Mouse (Mus musculus): ENCODE data around the gene Ints6.
"Not testable (repeated sequence)": the region's sequence is repeated elsewhere in the genome, so short reads cannot be mapped to it uniquely, and the experiment has no call there.

Ints6 gene

DNA sequence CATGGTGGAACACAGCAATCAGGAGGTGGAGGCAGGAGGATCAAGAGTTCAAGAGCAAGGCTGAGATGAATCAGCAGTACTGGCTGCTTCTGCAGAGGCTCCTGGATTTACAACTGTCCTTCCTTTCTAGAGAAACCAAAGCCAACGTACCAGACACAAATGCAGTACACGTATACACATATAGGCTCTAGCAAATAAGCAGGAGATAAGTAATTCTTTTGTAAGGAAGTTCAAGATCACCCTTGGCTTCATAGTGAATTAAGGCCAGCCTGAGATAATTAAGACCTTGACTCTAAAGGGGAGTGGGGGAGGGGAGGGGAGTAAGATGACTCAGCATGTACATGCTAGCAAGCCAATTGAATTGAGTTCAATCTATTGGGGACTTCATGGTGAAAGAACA lies 9.5 kb downstream of the Ints6 start:
- no peak for DNase-seq (ENCODE audit: low spot score in 2 of 2)

DNA sequence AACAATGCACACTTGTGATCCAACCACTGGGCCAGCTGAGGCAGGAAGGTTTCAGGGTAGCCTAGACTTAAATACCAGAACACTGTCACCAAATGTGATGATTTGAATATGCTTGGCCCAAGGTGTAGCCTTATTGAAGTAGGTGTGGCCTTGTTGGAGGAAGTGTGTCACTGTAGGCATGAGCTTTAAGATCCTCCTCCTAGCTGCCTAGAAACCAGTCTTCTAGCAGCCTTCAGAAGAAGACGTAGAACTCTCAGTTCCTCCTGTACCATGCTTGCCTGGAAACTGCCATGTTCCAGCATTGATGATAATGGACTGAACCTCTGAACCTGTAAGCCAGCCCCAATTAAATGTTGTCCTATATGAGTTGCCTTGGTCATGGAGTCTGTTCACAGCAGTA lies 25.3 kb downstream of the Ints6 start:
- no peak for DNase-seq (ENCODE audit: low spot score in 2 of 2)

- DNase-seq (ENCODE audit: low spot score in 2 of 2) = no peak
These were observed 27.3 kb downstream of the Ints6 start for GRCm38 (mm10) chr14:62733666-62734065.

DNA sequence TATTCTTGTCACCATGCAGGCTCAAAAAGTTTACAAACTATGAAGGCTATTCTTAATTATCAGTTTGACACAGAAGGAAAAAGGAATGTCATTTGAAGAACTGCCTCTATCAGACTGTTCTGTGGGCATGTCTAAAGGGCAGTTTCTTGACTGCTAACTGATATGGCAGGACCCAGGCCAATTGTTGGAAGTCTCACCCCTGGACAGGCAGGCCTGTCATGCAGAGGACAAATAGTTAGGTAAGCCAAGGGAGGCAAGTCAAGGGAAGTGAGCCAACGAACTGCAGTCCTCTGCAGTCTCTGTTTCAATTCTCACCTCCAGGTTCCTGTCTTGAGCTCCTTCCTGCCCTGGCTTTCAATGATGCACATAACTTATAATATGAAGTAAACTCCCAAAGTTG lies 29.1 kb downstream of the Ints6 start:
- no peak for DNase-seq (ENCODE audit: low spot score in 2 of 2)

DNA sequence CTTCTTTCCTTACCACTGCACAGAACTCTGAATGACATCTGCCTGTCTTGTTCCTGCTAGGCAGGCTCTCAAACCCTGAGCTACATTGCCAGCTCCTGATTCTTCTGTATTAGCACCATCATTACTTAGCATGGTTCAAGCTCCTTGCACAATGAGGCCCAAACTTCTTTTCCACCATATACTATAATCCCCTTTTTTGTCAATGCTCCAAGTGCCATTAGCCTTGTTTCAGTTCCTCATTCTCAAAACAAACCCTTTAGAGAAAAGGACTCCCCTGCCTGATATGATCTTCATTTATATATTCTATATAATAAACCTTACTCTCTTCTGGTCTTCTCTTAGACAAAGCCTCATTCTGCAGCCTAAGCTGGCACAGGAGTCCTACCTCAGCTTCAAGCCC lies 36.4 kb downstream of the Ints6 start:
- DNase-seq (ENCODE audit: low spot score in 2 of 2) = no peak

DNA sequence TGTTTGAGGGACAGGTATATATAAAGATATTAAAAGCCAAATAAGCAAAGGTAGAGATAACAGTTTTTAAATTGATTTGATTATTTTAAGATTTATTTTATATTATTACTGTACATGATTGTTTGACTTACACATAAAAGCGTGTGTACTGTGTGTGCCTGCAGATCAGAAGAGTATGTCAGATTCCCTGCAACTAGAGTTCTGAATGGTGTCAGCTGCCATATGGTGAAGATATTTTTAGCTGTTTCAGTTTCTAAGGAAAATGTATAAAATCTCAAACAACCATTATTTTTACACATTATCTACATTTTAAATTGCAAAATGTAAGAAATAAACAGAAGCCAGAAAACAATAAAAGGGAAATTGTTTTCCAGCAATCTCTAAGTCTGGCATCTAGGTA lies 39.3 kb downstream of the Ints6 start:
- DNase-seq (ENCODE audit: low spot score in 2 of 2) = peak in 1 of 2 experiments; percentile 16

- no peak for DNase-seq (ENCODE audit: low spot score in 2 of 2)
These were observed 42.8 kb downstream of the Ints6 start for GRCm38 (mm10) chr14:62718161-62718560.

DNA sequence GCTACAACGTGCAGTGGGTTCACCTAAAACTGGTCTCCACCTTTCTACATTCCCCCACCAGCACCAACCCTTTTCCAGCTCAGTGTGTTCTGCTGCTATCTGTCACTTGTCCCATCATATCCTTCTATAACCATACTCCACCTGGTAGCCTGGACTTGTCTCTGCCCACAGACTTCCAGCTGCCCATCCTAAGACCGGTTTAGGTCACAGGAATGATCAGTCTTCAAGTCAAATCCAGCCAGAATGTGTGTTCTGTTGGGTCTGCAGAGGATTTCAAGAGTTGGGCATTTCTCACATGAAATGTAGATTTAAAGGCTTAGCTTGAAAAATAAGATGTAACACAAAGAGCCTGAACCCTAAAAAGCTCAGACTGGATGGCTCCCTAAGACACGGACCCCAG lies 87.3 kb downstream of the Ints6 start:
- no peak for DNase-seq (ENCODE audit: low spot score in 2 of 2)

- DNase-seq (ENCODE audit: low spot score in 2 of 2) = no peak
These were observed 95.8 kb downstream of the Ints6 start for GRCm38 (mm10) chr14:62664976-62665673.

- no peak for DNase-seq (ENCODE audit: low spot score in 2 of 2)
These were observed 97.6 kb downstream of the Ints6 start, which contains the start of gene Serpine3 for GRCm38 (mm10) chr14:62663367-62663766. Serpine3 (plus strand) TSS chr14:62663667.

DNA sequence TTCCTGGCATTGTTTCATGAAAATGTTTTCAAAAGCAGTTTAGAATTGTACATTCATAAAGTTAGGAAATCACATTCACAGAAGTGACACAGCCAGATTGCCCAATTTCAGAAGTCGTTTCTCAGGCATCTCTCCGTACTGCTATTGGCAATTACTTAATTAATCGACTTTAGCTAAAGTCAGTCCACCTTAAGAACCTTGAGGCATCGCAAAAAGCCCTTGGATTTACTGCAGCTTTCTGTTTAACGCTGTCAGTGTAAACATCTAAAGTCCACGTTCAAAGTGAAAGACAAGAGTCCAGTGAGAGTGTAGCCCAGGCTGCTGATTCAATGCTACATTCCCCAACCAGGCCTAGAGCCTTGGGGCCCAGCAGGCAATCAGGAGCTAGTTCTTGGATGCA lies 98.6 kb downstream of the Ints6 start:
- DNase-seq (ENCODE audit: low spot score in 2 of 2) = no peak

- no peak for DNase-seq (ENCODE audit: low spot score in 2 of 2)
These were observed 103.5 kb downstream of the Ints6 start for GRCm38 (mm10) chr14:62657469-62657868.

- no peak for DNase-seq (ENCODE audit: low spot score in 2 of 2)
These were observed 105.0 kb downstream of the Ints6 start for GRCm38 (mm10) chr14:62655996-62656395.

DNA sequence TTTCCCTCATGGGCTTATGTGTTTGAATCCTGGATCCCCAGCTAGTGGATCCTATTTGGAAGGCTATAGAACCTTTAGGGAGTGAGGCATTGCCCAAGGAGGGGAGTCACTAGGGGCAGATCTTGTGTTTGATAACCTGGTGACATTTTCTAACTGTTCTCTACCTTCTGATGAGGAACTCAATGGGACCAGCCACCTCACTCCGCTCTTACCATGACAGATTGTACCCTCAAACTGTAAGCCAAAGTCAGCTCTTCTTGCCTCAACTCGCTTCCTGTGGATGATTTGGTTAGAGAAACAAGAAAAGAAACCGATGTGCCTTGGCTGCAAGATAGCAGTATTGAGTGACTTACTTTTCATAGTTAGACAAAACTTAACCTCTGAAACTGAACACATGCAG lies 109.2 kb downstream of the Ints6 start:
- no peak for DNase-seq (ENCODE audit: low spot score in 2 of 2)

- no peak for DNase-seq (ENCODE audit: low spot score in 2 of 2)
These were observed 110.6 kb downstream of the Ints6 start for GRCm38 (mm10) chr14:62650376-62650775.

DNA sequence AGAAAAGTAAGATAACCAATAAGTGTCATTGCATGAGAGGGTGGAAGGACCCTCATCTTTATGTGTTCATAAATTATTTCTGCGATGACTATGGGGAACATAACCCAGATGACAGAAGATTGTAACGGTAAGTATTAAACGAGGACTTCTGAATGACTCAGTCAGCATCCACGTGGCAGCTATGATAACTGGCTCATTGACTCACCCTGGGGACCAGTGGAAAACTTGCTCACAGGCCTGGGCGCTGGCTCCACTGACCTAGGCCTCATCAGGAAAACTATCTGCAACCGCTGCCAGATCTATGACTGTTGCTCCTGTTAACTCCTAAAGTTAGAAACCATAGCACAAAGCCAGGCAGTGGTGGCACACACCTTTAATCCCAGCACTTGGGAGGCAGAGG lies 112.6 kb downstream of the Ints6 start:
- DNase-seq (ENCODE audit: low spot score in 2 of 2) = no peak

GRCm38 (mm10) chr14:62642368-62642767 lies 118.6 kb downstream of the Ints6 start:
- not testable (repeated sequence) for DNase-seq (ENCODE audit: low spot score in 2 of 2)

GRCm38 (mm10) chr14:62640396-62640795 lies 120.6 kb downstream of the Ints6 start:
- no peak for DNase-seq (ENCODE audit: low spot score in 2 of 2)

- DNase-seq (ENCODE audit: low spot score in 2 of 2) = no peak
These were observed 121.4 kb downstream of the Ints6 start for GRCm38 (mm10) chr14:62639551-62639950.

DNA sequence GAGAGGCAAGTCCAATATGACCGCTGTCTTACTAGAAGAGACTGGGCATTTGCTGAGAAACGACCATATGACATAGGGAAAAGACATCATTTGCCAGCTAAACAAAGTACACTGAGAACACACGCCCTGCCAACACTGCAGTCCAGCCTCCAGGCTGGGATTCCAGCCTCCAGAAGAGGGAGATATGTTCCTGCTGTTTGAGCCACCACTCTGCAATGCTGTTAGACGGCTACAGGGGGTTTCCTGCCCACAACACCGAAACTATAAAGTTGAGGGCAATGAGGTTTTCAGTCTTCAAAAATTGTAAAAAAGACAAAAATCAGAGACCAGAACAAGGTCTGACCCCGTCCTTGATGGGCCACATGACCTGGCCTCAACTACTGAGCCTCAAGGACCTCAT lies 121.9 kb downstream of the Ints6 start:
- DNase-seq (ENCODE audit: low spot score in 2 of 2) = peak in 1 of 2 experiments; percentile 23

GRCm38 (mm10) chr14:62638345-62638702 lies 122.6 kb downstream of the Ints6 start:
- no peak for DNase-seq (ENCODE audit: low spot score in 2 of 2)

DNA sequence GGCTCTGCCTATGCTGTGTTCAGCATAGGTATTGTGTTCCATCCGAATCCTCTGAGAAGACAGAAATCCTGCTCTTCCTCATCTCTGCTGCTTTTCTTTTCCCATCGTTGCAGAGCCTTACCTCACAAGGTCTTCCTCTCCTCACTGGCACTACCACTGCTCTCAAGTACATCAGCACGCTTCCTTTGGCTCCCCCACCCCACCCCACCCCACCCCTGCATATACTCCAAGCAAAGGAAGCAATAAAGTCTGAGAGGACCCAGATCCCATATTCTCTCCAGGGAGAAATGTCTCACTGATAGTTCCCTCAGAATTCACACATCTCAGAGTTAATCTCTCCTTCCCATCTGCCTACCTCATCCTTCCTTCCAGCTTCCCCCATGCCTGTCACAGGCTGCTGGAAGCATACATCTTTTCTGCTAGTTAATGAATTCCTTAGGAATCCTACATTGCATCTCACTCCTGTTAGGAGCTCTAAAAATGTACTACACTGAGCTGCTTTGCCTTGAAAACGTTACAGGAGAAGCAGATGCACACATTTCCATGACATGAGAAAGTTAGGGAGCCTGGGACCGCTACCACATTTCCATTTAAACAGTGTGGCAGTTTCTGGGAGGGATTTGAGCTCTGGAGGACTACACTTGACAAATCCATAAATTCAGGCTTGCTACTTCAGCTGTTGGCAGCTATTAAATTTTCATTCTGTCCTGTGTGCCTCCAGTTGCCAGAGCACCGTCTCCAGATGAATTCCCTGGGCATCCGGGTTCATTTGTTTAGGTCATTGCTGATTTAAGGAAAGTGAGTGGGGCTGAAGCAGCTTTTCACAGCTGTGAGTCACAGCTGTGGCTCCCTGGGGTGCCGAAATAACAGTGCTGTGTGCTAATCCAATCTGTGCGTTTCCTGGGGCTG lies 123.3 kb downstream of the Ints6 start:
- peak; percentile 39 to 66 for DNase-seq (ENCODE audit: low spot score in 2 of 2)

DNA sequence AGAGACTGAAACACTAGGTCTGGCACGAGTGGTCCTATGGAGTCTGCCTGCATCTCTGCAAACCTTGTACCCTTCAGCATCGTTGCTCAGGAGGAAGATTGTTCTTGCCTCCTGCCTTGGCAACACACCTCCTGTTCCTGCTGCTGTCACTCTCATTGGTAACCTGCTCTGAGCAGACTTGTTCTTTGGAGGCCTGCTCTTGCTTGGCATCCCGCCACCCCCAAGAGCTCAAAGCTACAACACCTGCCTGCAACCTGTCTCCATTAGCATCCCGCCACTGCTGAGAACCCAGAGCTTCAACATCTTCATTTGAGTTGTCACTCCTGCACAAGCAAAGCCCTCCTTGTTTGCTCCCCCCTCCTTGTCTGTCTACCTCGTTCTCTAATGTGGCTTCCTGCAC lies 133.0 kb downstream of the Ints6 start:
- no peak for DNase-seq (ENCODE audit: low spot score in 2 of 2)

Data from frontal cortex, postnatal 36 days (tissue).